Mouse (Mus musculus) midbrain, embryonic 10.5 days (tissue): ENCODE data around the gene Ntn4. TPM values are rescaled to one million over a fixed set of nuclear protein-coding genes. Genes with fewer than 3 reads are reported as not detected.

ENCODE experiments used
- DNase-seq: peaks from one replicate; pipeline ENCODE4 v3.0.0-alpha.2; 2017; ENCODE audit warnings: low spot score
- H3K27ac ChIP-seq: fragments of 300-500 bp; sonication (generic); replicated peaks from 2 replicates; pipeline ENCODE4 v1.5.1; 2016; ENCODE audit warnings: mild to moderate bottlenecking
- H3K27me3 ChIP-seq: fragments of 300-500 bp; sonication (generic); 2 replicates; pipeline ENCODE4 v1.6.1; 2016; ENCODE audit warnings: low read depth, mild to moderate bottlenecking; ENCODE audit not compliant: poor library complexity, severe bottlenecking
- H3K36me3 ChIP-seq: fragments of 300-500 bp; sonication (generic); 2 replicates; pipeline ENCODE4 v1.6.1; 2016; ENCODE audit warnings: mild to moderate bottlenecking, moderate library complexity
- H3K4me1 ChIP-seq: fragments of 300-500 bp; sonication (generic); 2 replicates; pipeline ENCODE4 v1.6.1; 2016
- H3K4me3 ChIP-seq: fragments of 300-500 bp; sonication (generic); 2 replicates; pipeline ENCODE4 v1.5.1; 2016; ENCODE audit warnings: mild to moderate bottlenecking, moderate library complexity
- H3K9me3 ChIP-seq: fragments of 300-500 bp; sonication (generic); replicated peaks from 2 replicates; pipeline ENCODE4 v1.6.1; 2016; ENCODE audit warnings: mild to moderate bottlenecking
- WGBS: fragments of 180-500 bp; shearing (Covaris S2); methylation state at CpG from one replicate; pipeline ENCODE4 v1.1.7; 2016; 5-methylcytosine and 5-hydroxymethylcytosine counted together
- polyA plus RNA-seq: library from polyadenylated mRNA; unstranded; fragments of >200 nt; fragmentation: Nextera tagmentation; extraction: Ambion mirVana; gene quantifications from 2 replicates; pipeline ENCODE4 v1.2.1, GENCODE M21; 2016

Ntn4 gene
- polyA plus RNA-seq, 1 experiment from 2014 or later, result 0.89 TPM

DNA sequence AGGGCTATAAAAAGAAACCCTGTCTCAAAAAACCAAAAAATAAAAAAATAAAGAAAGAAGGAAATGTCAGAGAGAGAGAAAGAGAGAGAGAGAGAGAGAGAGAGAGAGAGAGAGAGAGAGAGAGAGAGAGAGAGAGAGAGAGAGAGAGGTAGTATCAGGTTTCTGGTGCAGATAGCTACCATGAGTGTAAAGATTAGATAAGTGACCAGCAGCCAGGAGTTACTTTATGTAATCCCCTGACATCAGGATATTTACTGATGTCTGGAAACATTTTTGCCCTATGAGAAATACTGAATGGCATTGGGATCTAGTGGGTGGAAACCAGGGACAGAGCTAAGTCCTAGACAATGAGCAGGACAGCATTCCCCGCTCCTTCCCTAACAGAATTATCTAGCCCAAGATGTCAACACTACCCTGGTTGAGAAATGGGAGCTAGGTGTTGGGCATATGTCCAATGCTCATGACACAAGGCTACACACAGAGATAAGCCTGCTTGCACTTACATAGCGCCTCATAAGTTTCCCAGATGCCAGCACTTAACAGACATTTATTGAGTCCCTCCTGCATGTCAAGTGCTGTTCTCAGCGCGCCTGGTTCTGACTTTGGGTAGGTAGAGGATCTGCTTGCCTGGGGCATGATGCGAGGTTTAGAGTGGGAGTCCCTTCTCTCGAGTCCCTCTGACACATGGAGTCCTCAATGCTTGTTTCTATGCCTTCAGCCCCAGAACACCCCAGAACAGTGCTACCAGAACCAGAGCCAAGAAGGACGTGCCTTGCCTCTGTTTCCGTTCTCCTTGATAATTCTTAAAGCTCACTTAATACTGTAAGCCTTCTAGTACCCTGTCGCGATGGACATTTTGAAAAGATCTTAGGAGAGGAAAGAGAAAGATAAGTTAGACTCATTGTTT lies 7.4 kb downstream of the Ntn4 start:
- 87% methylated on average over 10 of the region's 10 CpGs for WGBS
- peaks cover 70% of the 10 kb centered on the region for H3K36me3 ChIP-seq
- no peaks in the 10 kb centered on the region for H3K9me3 ChIP-seq
- no peak overlapping the region for H3K4me3 ChIP-seq
- H3K4me1 ChIP-seq, result peaks cover 6% of the 10 kb centered on the region
- peaks cover 3% of the 10 kb centered on the region for H3K27me3 ChIP-seq
- no peak for DNase-seq
- no peak overlapping the region for H3K27ac ChIP-seq

DNA sequence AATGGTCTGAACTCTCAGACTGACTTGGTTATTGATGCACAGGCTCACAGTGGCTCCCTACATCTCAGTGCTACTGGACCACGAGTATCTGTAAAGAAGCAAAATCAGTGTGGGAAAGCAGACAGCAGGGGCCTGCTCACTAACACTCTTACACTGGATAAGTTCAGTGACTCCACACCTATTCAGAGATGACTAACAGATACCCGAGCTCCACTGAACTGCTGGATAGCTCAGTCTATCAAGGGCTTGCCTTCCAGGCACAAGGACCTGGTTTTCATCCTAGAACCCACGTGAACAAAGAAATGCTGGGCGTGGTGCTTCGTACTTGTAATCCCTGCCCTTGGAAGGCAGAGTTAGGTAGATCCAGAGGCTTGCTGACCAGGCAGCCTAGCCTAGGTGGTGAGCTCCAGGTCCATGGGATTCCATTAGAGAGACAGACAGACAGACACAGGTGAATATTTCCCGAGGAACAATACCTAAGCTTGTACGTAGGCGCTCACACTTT lies 8.2 kb downstream of the Ntn4 start:
- Histone ChIP-seq H3K36me3 (peaks cover 74% of the 10 kb centered on the region), H3K27me3 (no peaks in the 10 kb centered on the region), H3K9me3 (no peaks in the 10 kb centered on the region), H3K27ac (no peak overlapping the region), H3K4me3 (no peak overlapping the region), H3K4me1 (no peaks in the 10 kb centered on the region)
- 90% methylated on average over 8 of the region's 8 CpGs for WGBS
- no peak for DNase-seq

DNA sequence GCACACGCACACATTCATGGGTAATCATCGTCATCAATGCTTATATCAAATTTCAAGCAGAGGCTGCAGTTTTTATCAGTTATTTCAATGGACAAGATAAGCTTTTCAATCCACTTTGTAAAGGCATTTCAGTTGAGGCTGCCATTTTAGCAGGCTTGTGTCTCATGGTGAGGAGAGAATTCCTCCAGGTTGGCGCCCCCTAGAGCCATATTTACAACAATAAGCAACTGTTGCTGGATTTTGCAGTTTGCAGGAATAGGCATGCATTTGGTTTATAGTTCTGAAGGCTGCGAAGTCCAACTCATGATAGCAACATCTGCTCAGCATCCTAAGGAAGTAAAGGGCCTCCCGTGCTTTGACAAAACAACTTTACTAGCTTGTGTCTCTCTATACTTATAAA lies 8.6 kb downstream of the Ntn4 start:
- Histone ChIP-seq H3K36me3 (peaks cover 76% of the 10 kb centered on the region), H3K27me3 (no peaks in the 10 kb centered on the region), H3K4me3 (no peak overlapping the region), H3K9me3 (no peaks in the 10 kb centered on the region), H3K4me1 (no peaks in the 10 kb centered on the region), H3K27ac (no peak overlapping the region)
- no peak for DNase-seq
- 83% methylated on average over 5 of the region's 5 CpGs for WGBS

DNA sequence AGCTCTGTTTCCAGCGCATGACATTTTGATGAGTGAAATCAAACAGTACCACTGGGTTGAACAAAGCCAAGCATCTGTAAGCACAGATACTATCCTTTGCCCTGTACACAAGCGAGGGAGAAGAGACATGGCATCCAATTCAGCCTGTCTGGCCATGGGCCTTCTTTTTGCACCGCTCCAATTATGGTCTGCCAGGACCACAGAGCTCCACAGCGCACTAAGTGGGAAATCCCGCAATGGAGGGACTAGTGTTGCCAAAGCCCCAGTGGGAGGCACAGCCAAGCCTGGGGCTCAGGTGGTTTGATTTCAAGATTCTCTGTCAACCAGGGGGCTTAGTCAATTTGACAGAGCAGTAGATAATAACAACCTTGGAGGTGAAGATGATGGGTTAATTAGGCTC lies 9.1 kb downstream of the Ntn4 start:
- no peak overlapping the region for H3K27ac ChIP-seq
- no peak for DNase-seq
- H3K9me3 ChIP-seq, result no peaks in the 10 kb centered on the region
- H3K4me3 ChIP-seq, result no peak overlapping the region
- H3K4me1 ChIP-seq, result no peaks in the 10 kb centered on the region
- H3K27me3 ChIP-seq, result no peaks in the 10 kb centered on the region
- H3K36me3 ChIP-seq, result peaks cover 76% of the 10 kb centered on the region
- WGBS, result 92% methylated on average over 5 of the region's 5 CpGs

DNA sequence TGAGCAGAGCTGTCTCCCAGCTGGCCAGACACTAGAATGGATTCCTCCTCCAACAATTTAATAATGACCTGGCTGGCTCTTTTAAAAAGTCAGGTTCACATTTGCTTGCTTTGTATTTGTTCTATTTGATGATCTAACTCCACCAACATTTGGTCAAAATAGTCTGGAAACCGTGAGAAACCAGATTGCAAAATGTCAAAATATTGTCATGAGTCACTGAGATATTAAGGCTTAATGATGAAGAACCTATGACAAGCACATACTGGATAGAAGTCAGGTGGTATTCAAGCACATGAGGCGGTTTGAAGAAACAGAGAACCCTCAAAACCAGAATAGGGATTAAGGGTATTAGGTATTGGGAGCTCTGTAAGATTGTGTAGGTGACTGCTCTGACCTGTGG lies 12.8 kb downstream of the Ntn4 start:
- DNase-seq, result no peak
- no peak overlapping the region for H3K4me3 ChIP-seq
- H3K9me3 ChIP-seq, result no peaks in the 10 kb centered on the region
- H3K36me3 ChIP-seq, result peaks cover 60% of the 10 kb centered on the region
- H3K4me1 ChIP-seq, result no peaks in the 10 kb centered on the region
- no peaks in the 10 kb centered on the region for H3K27me3 ChIP-seq
- no peak overlapping the region for H3K27ac ChIP-seq
- 75% methylated on average over 2 of the region's 2 CpGs for WGBS

DNA sequence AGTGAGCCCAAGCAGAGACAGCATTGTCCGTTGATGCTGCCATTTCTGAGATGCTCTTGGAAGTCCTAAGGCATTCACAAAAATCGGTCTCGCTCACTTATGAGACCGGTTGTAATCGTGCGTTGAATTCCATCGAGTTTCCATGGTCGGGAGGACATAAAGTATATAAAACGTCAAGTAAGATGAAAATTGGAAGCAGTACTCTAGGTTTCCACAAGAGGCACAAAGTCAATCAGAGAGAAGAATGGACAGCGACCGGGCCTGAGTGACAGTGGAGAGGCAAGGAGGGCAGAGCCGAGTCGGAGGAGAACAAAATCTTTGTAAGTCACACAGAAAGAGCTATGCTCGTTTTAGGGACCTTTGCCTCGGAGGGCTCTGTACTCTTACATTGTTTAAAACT lies 14.9 kb downstream of the Ntn4 start:
- Histone ChIP-seq H3K4me1 (no peaks in the 10 kb centered on the region), H3K4me3 (no peak overlapping the region), H3K27ac (no peak overlapping the region), H3K27me3 (no peaks in the 10 kb centered on the region), H3K36me3 (peaks cover 39% of the 10 kb centered on the region), H3K9me3 (no peaks in the 10 kb centered on the region)
- 80% methylated on average over 15 of the region's 15 CpGs for WGBS
- DNase-seq, result no peak

DNA sequence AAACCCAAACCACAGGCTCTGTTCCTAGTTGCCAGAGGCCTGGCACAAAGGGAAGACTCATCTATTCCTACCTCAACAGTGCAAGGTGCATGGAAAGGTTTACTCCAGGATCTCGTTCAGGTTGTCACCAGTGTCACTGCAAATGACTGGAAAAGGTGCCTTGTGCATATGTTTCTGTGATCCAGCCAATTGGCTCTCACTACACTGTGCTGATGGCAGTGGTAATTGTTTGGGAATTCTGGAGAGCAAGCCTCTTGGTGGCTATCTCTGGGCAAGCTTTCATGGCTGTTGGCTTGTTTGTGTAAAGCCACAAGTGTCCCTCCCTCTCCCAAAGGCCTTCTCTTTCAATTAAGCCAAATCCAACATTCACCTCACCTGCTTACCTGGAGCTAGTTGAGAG lies 19.3 kb downstream of the Ntn4 start:
- H3K36me3 ChIP-seq, result peaks cover 19% of the 10 kb centered on the region; the same call in 1 of the 2 replicates
- H3K27me3 ChIP-seq, result no peaks in the 10 kb centered on the region
- WGBS, result 88% methylated on average over 1 of the region's 1 CpGs
- H3K9me3 ChIP-seq, result no peaks in the 10 kb centered on the region
- no peak overlapping the region for H3K27ac ChIP-seq
- no peak for DNase-seq
- H3K4me1 ChIP-seq, result no peaks in the 10 kb centered on the region
- H3K4me3 ChIP-seq, result no peak overlapping the region

DNA sequence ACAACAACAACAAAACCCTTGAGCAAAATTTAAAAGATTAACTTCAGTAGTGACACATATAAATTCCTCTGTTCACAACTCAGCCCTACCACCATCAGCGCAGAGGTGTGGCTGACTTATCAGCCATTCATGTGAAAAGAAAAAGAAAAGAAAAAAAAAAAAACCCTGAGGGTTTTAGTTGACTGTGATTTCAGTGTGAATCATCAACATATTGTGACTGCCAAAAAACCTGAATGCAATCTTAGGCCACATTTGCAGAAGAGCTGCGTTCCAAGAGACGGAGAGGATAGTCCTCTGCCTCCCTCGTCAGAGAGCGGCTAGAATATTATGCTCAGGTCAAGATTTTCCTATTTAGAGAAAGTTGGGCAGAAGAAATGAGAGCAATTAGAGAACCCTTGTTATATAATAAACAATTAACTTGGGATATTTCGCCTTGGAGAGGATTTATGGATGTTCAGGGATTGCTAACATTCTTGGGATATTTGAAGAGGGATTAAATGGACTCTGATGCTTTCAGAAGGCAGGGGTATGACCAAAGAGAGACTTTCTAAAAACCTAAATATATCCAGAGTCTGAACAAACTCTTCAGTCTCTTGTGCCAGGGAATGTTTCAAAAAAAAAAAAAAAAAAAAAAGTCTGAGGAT lies 21.0 kb downstream of the Ntn4 start:
- DNase-seq, result no peak
- Histone ChIP-seq H3K27me3 (no peaks in the 10 kb centered on the region), H3K4me1 (no peaks in the 10 kb centered on the region), H3K36me3 (peaks cover 8% of the 10 kb centered on the region; the same call in 1 of the 2 replicates), H3K4me3 (no peak overlapping the region), H3K27ac (no peak overlapping the region), H3K9me3 (no peaks in the 10 kb centered on the region)
- WGBS, result 87% methylated on average over 6 of the region's 6 CpGs

DNA sequence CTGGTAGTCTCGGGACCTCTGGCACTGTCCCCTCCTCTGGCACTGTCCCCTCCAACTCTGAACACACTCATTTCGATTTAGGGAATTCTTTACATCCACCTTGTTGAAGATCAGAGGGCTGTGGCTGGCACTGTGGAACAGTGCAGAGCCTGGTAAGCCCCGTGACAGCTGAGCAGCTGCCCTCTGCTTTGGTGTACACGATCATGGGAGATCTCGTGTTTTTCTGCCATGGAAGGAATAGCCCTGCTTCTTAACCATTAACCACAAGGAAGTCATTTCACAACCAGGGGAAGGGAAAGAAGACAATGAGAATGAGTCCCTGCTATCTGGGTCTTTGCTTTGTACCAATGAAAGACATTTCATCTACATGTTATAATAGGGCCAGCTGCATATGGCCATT lies 21.5 kb downstream of the Ntn4 start:
- Histone ChIP-seq H3K27me3 (no peaks in the 10 kb centered on the region), H3K4me3 (no peak overlapping the region), H3K4me1 (no peaks in the 10 kb centered on the region), H3K9me3 (no peaks in the 10 kb centered on the region), H3K36me3 (peaks cover 3% of the 10 kb centered on the region; the same call in 1 of the 2 replicates), H3K27ac (no peak overlapping the region)
- DNase-seq, result no peak
- whole genome bisulfite sequencing, result 78% methylated on average over 5 of the region's 5 CpGs

DNA sequence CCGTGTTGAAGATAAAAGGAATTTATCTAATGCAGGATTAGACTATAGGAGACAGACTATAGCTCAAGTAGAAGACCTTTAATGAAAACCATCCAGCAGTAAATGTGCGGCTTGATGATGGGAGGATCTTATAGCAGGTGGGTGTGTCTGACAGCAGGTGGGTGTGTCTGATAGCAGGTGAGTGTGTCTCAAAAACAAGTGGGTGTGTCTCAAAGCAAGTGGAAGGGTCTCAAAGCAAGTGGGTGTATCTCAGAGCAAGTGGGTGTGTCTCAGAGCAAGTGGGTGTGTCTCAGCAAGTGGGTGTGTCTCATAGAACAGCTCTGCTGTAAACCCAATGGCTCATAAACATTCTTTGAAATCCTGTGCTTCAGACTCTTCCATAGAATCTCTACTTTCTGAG lies 25.7 kb downstream of the Ntn4 start:
- Histone ChIP-seq H3K4me3 (no peak overlapping the region), H3K9me3 (no peaks in the 10 kb centered on the region), H3K4me1 (no peaks in the 10 kb centered on the region), H3K27me3 (no peaks in the 10 kb centered on the region), H3K36me3 (no peaks in the 10 kb centered on the region), H3K27ac (no peak overlapping the region)
- WGBS, result 81% methylated on average over 2 of the region's 2 CpGs
- DNase-seq, result no peak

DNA sequence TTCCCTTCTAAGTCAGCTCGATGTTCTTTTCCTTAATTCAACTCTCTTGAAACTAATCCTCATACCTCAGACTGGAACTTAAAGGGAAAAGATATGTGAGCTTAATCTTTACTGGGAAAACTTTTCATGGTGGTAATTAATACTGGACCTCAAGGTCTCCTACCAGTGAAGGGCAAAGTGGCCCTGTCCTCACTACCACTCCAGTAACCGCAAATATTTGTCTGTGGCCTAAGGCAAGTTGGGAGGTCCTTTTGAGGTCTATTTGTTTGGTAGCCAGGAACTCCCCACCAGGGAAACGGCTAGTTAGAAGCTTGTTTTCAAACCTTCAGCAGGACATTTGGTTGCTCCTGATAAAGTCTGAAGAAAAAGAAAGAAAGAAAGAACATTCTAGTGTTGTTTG lies 26.5 kb downstream of the Ntn4 start:
- WGBS, result 68% methylated on average over 3 of the region's 3 CpGs
- DNase-seq, result no peak
- no peaks in the 10 kb centered on the region for H3K4me1 ChIP-seq
- H3K9me3 ChIP-seq, result no peaks in the 10 kb centered on the region
- H3K27me3 ChIP-seq, result no peaks in the 10 kb centered on the region
- no peak overlapping the region for H3K27ac ChIP-seq
- H3K4me3 ChIP-seq, result no peak overlapping the region
- no peaks in the 10 kb centered on the region for H3K36me3 ChIP-seq

DNA sequence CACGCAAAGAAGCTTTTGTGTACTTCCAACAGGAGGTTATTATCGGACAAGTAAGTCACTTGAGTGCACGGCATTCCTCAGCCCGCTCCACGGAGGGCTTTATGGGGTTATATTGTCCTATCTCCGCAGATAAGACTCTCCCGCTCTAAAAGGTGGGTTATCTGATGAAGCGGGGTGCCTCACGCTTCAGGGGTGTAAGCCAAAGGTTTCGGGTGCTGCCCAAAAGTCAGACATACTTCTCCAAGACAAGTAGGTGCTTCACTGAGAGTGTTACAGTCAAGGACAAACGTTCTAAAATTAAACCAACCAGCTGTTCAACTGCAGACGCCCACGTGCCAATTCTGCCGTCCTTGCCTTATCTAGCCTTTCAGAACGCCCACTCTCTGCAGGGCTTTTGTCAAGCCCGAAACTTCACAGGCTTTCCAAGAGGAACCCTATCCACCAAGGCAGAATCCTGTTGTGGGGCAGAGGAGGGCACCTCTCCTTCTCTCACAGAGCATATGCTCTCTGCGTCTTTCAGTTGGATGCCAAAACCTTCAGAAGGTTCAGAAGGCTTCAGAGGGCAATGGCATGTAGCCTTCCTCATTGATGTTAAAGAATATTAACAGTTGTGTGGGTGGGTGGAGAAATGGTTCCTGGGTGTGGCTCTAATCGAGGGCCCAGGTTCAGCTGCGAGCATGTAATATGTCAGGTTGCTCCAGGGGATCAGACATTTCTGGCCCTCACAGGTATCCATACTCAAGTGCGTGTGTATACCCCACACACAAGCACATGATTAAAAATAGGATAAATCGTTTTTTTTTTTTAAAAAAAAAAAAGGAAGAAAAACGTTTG lies 32.4 kb downstream of the Ntn4 start:
- Histone ChIP-seq H3K27ac (no peak overlapping the region), H3K36me3 (peaks cover 22% of the 10 kb centered on the region; the same call in 1 of the 2 replicates), H3K4me1 (no peaks in the 10 kb centered on the region), H3K27me3 (no peaks in the 10 kb centered on the region), H3K4me3 (no peak overlapping the region), H3K9me3 (no peaks in the 10 kb centered on the region)
- WGBS, result 88% methylated on average over 22 of the region's 22 CpGs
- no peak for DNase-seq
